Mouse (Mus musculus): ENCODE measurements at regions not wholly inside any gene's neighbourhood (a gene's known extent, or its start where the extent isn't known, plus 50 kb on each side); places are given as distances from the start of the nearest gene placed in this dataset.

- CTCF ChIA-PET, result interaction anchor here (0.6 kb wide), 2 partner anchors 144 to 555 kb away, joined by 3 to 12 read pairs; no protein-coding TSS in a partner anchor
Measured at GRCm38 (mm10) chr1:95762244-95762643, 94.9 kb upstream of the St8sia4 start.

- CTCF ChIA-PET, result interaction anchor here (0.7 kb wide), 1 partner anchor 385 kb away, joined by 5 read pairs; no protein-coding TSS in a partner anchor
Measured at GRCm38 (mm10) chr1:95754071-95754915, 86.9 kb upstream of the St8sia4 start.

DNA sequence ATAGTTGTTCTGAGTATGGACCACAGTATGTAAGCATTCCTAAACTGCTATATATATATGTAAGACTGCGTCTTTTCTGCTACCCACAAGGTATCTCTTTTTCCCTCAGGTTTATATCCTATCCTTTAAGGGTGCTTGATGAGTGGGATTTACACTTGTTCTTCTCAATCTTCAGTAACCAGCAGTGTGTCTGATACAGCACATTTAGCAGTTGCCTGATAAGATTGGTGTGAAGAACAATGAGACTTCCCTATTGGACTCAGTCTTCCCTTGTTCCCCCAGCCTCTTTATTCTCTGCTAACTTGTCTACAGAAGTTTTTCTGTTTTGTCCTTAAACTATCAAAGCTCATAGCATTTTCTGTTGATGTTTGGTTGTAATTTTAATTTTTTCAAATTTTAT, 86.1 kb upstream of the St8sia4 start:
- CTCF ChIA-PET, result interaction anchor here (0.7 kb wide), 1 partner anchor 384 kb away, joined by 5 read pairs; no protein-coding TSS in a partner anchor

- CTCF ChIA-PET, result no interaction called here
Measured at GRCm38 (mm10) chr1:95748940-95749339, 81.6 kb upstream of the St8sia4 start.

- CTCF ChIA-PET, result no interaction called here
Measured at GRCm38 (mm10) chr1:95747287-95747686, 79.9 kb upstream of the St8sia4 start.

DNA sequence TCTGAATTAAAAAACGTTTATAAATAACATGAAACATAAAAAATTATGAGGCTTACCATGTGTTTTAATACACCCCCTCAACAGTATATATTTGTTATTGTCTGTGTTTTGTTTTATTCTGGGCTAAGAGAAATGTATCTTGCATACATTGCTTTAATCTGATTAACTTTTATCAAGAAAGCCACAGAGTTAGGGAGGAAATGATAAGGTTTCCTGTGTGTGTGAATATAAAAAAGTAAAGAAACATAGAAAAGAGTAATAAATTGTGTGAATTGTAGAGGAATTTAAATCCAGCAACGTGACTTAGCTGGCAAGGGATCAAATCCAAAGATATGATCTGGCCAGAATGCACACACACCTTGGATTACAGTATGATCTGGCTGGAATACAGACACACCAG, 77.1 kb upstream of the St8sia4 start:
- CTCF ChIA-PET, result no interaction called here

GRCm38 (mm10) chr1:95743334-95743733, 76.0 kb upstream of the St8sia4 start:
- CTCF ChIA-PET, result no interaction called here

DNA sequence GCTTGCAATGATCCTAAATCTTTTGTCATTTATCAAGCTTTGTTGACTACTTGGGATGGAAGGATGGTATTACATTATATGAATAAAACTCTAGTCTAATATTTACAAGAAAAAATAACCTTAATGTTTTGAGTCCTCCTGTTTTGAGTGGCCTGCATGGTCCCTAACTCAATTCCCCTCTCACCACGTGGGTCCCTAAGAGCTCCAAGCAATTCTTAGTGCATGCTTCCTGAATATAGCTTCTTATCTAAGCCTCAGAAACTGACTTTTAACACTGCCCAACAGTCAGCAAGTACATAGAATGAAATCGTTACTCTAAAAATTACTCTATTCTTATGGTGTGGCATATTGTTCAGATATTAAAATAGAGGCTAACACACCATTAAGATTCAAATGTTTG, 52.1 kb upstream of the St8sia4 start:
- CTCF ChIA-PET, result no interaction called here

DNA sequence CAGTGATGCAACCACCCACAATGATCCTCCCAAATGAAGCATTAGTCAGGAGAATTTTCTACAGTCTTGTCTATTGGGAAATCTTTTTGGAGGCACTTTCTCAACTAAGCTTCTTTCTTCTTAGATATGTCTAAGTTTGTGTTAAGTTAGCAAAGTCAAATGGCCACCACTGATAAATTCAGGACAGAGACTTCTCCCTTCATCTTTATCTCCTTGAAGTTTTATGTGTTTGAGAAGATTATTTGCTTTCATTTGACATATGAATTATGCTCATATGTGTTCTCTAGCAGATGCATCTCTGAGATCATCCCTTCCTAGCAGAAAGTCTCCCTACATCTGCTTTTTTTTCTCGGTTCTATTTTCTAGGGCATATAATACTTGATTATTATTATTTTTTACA, 51.4 kb upstream of the St8sia4 start:
- CTCF ChIA-PET, result no interaction called here

Data from spleen, embryonic (tissue).